Mouse (Mus musculus): ENCODE results near the gene Lingo3. TPM values are rescaled to one million over a fixed set of nuclear protein-coding genes. Genes with fewer than 3 reads are reported as not detected.

Lingo3 gene
- polyA plus RNA-seq, 1 experiment from 2014 or later, result 0.12 TPM

GRCm38 (mm10) chr10:80842334-80842733, 1.5 kb downstream of the Lingo3 start:
- no peaks in the 10 kb centered on the region for H3K36me3 ChIP-seq (ENCODE audit: control insufficient read depth, insufficient read depth, low read length)
- 73% methylated on average over 15 of the region's 15 CpGs for WGBS
- H3K4me1 ChIP-seq (replicated peaks; ENCODE audit: control insufficient read depth, insufficient read depth), result no peaks in the 10 kb centered on the region
- H3K27ac ChIP-seq (replicated peaks), result no peak overlapping the region
- H3K9me3 ChIP-seq (ENCODE audit: control insufficient read depth, low read length), result no peaks in the 10 kb centered on the region
- H3K4me2 ChIP-seq (replicated peaks; ENCODE audit: low read depth), result no peak overlapping the region
- H3K27me3 ChIP-seq (ENCODE audit: control insufficient read depth, insufficient read depth, low read length), result peaks cover 4% of the 10 kb centered on the region; the same call in 1 of the 2 replicates
- no peak overlapping the region for H3K4me3 ChIP-seq (ENCODE audit: low read depth, low read length)
- TF ChIP-seq CTCF (IDR thresholded peaks at IDR 0.05; ENCODE audit: low read depth) (no peak), EP300 (optimal IDR thresholded peaks at IDR 0.05) (no peak)
- ATAC-seq (ENCODE audit: low FRiP score, low TSS enrichment) (no peak), DNase-seq (ENCODE audit: low spot score) (no peak)
- no peak overlapping the region for H3K9ac ChIP-seq (ENCODE audit: low read length)

- no peak overlapping the region for H3K4me2 ChIP-seq (replicated peaks; ENCODE audit: low read depth)
- no peaks in the 10 kb centered on the region for H3K9me3 ChIP-seq (ENCODE audit: control insufficient read depth, low read length)
- H3K27me3 ChIP-seq (ENCODE audit: control insufficient read depth, insufficient read depth, low read length), result peaks cover 4% of the 10 kb centered on the region; the same call in 1 of the 2 replicates
- no peak overlapping the region for H3K4me3 ChIP-seq (ENCODE audit: low read depth, low read length)
- TF ChIP-seq CTCF (IDR thresholded peaks at IDR 0.05; ENCODE audit: low read depth), result no peak
- TF ChIP-seq EP300 (optimal IDR thresholded peaks at IDR 0.05), result no peak
- ATAC-seq (ENCODE audit: low FRiP score, low TSS enrichment) (no peak), DNase-seq (ENCODE audit: low spot score) (no peak)
- 68% methylated on average over 2 of the region's 2 CpGs for WGBS
- H3K4me1 ChIP-seq (replicated peaks; ENCODE audit: control insufficient read depth, insufficient read depth), result no peaks in the 10 kb centered on the region
- H3K36me3 ChIP-seq (ENCODE audit: control insufficient read depth, insufficient read depth, low read length), result no peaks in the 10 kb centered on the region
- H3K27ac ChIP-seq (replicated peaks), result no peak overlapping the region
- no peak overlapping the region for H3K9ac ChIP-seq (ENCODE audit: low read length)
These were observed 2.2 kb downstream of the Lingo3 start for GRCm38 (mm10) chr10:80841685-80842084.

GRCm38 (mm10) chr10:80839848-80840247, 4.0 kb downstream of the Lingo3 start:
- no peak overlapping the region for H3K4me3 ChIP-seq (ENCODE audit: low read depth, low read length)
- no peaks in the 10 kb centered on the region for H3K9me3 ChIP-seq (ENCODE audit: control insufficient read depth, low read length)
- DNase-seq (ENCODE audit: low spot score), result no peak
- H3K27ac ChIP-seq (replicated peaks), result no peak overlapping the region
- H3K36me3 ChIP-seq (ENCODE audit: control insufficient read depth, insufficient read depth, low read length), result no peaks in the 10 kb centered on the region
- H3K9ac ChIP-seq (ENCODE audit: low read length), result no peak overlapping the region
- H3K27me3 ChIP-seq (ENCODE audit: control insufficient read depth, insufficient read depth, low read length), result peaks cover 4% of the 10 kb centered on the region; the same call in 1 of the 2 replicates
- no peaks in the 10 kb centered on the region for H3K4me1 ChIP-seq (replicated peaks; ENCODE audit: control insufficient read depth, insufficient read depth)
- TF ChIP-seq CTCF (IDR thresholded peaks at IDR 0.05; ENCODE audit: low read depth) (no peak), EP300 (optimal IDR thresholded peaks at IDR 0.05) (no peak)
- no peak for ATAC-seq (ENCODE audit: low FRiP score, low TSS enrichment)
- H3K4me2 ChIP-seq (replicated peaks; ENCODE audit: low read depth), result no peak overlapping the region
- 65% methylated on average over 6 of the region's 6 CpGs for WGBS

GRCm38 (mm10) chr10:80838346-80838912, 5.4 kb downstream of the Lingo3 start:
- Histone ChIP-seq H3K9ac (ENCODE audit: low read length) (no peak overlapping the region), H3K27me3 (ENCODE audit: control insufficient read depth, insufficient read depth, low read length) (no peaks in the 10 kb centered on the region; the same call in 1 of the 2 replicates), H3K4me3 (ENCODE audit: low read depth, low read length) (no peak overlapping the region), H3K9me3 (ENCODE audit: control insufficient read depth, low read length) (no peaks in the 10 kb centered on the region), H3K36me3 (ENCODE audit: control insufficient read depth, insufficient read depth, low read length) (no peaks in the 10 kb centered on the region), H3K27ac (replicated peaks) (no peak overlapping the region), H3K4me2 (replicated peaks; ENCODE audit: low read depth) (no peak overlapping the region), H3K4me1 (replicated peaks; ENCODE audit: control insufficient read depth, insufficient read depth) (no peaks in the 10 kb centered on the region)
- DNase-seq (ENCODE audit: low spot score), result no peak
- TF ChIP-seq CTCF (IDR thresholded peaks at IDR 0.05; ENCODE audit: low read depth), result no peak
- TF ChIP-seq EP300 (optimal IDR thresholded peaks at IDR 0.05), result no peak
- ATAC-seq (ENCODE audit: low FRiP score, low TSS enrichment), result no peak
- 55% methylated on average over 2 of the region's 2 CpGs for WGBS

- ATAC-seq (ENCODE audit: low FRiP score, low TSS enrichment) (no peak), DNase-seq (ENCODE audit: low spot score) (no peak)
- Histone ChIP-seq H3K4me2 (replicated peaks; ENCODE audit: low read depth) (no peak overlapping the region), H3K9me3 (ENCODE audit: control insufficient read depth, low read length) (no peaks in the 10 kb centered on the region), H3K9ac (ENCODE audit: low read length) (no peak overlapping the region), H3K36me3 (ENCODE audit: control insufficient read depth, insufficient read depth, low read length) (no peaks in the 10 kb centered on the region), H3K4me1 (replicated peaks; ENCODE audit: control insufficient read depth, insufficient read depth) (no peaks in the 10 kb centered on the region), H3K27ac (replicated peaks) (no peak overlapping the region), H3K27me3 (ENCODE audit: control insufficient read depth, insufficient read depth, low read length) (no peaks in the 10 kb centered on the region; the same call in 1 of the 2 replicates), H3K4me3 (ENCODE audit: low read depth, low read length) (no peak overlapping the region)
- 11% methylated on average over 2 of the region's 2 CpGs for WGBS
- TF ChIP-seq CTCF (IDR thresholded peaks at IDR 0.05; ENCODE audit: low read depth) (no peak), EP300 (optimal IDR thresholded peaks at IDR 0.05) (no peak)
These were observed 6.0 kb downstream of the Lingo3 start for GRCm38 (mm10) chr10:80837827-80838226.

GRCm38 (mm10) chr10:80836949-80837379, 6.9 kb downstream of the Lingo3 start:
- 45% methylated on average over 7 of the region's 7 CpGs for WGBS
- no peak overlapping the region for H3K27ac ChIP-seq (replicated peaks)
- H3K9ac ChIP-seq (ENCODE audit: low read length), result no peak overlapping the region
- no peak for DNase-seq (ENCODE audit: low spot score)
- no peak for ATAC-seq (ENCODE audit: low FRiP score, low TSS enrichment)
- no peaks in the 10 kb centered on the region for H3K4me1 ChIP-seq (replicated peaks; ENCODE audit: control insufficient read depth, insufficient read depth)
- no peak for TF ChIP-seq EP300 (optimal IDR thresholded peaks at IDR 0.05)
- TF ChIP-seq CTCF (IDR thresholded peaks at IDR 0.05; ENCODE audit: low read depth), result no peak
- no peaks in the 10 kb centered on the region for H3K36me3 ChIP-seq (ENCODE audit: control insufficient read depth, insufficient read depth, low read length)
- H3K4me2 ChIP-seq (replicated peaks; ENCODE audit: low read depth), result no peak overlapping the region
- H3K27me3 ChIP-seq (ENCODE audit: control insufficient read depth, insufficient read depth, low read length), result no peaks in the 10 kb centered on the region; the same call in 1 of the 2 replicates
- H3K9me3 ChIP-seq (ENCODE audit: control insufficient read depth, low read length), result no peaks in the 10 kb centered on the region
- no peak overlapping the region for H3K4me3 ChIP-seq (ENCODE audit: low read depth, low read length)

All from stomach, postnatal 0 days (tissue).